Mouse (Mus musculus) testis, adult 2 months (tissue): ENCODE data around the gene Efcab11.

Source experiments
- CTCF ChIP-seq: fragments of 200-500 bp; IDR thresholded peaks from 2 replicates; pipeline ENCODE4 v1.5.1; 2012; ENCODE audit warnings: low read depth, mild to moderate bottlenecking, inconsistent platforms, low read length, moderate library complexity; ENCODE audit not compliant: control insufficient read depth, insufficient read depth, insufficient replicate concordance
- POLR2A ChIP-seq: fragments of 200-500 bp; IDR thresholded peaks from 2 replicates; pipeline ENCODE4 v1.6.1; 2012; ENCODE audit warnings: low read depth, mild to moderate bottlenecking, inconsistent platforms, low read length, moderate library complexity; ENCODE audit not compliant: control insufficient read depth

- TF ChIP-seq CTCF (no peak), POLR2A (no peak)
Observed at GRCm38 (mm10) chr12:99671162-99671865, 212.9 kb downstream of the Efcab11 start.
